Mouse (Mus musculus) embryonic facial prominence, embryonic 11.5 days (tissue): Measurements from ENCODE around the gene Arhgap5. TPM values are rescaled to one million over a fixed set of nuclear protein-coding genes. Genes with fewer than 3 reads are reported as not detected.
A peak's percentile ranks its signal among the peaks of the same experiment; 100 is the strongest.
"Not testable (repeated sequence)": the region's sequence is repeated elsewhere in the genome, so short reads cannot be mapped to it uniquely, and the experiment has no call there.

Source experiments
- ATAC-seq: fragments of 200-750 bp; cut with Nextera tagmentation; replicated peaks from 2 replicates; pipeline ENCODE4 v1.8.0; 2017; ENCODE audit warnings: low read depth; ENCODE audit not compliant: insufficient number of reproducible peaks, low FRiP score, low TSS enrichment
- DNase-seq: peaks from one replicate; pipeline ENCODE4 v3.0.0-alpha.2; 2015; ENCODE audit warnings: low spot score
- H3K27ac ChIP-seq: fragments of 300-500 bp; sonication (generic); replicated peaks from 2 replicates; pipeline ENCODE4 v1.5.1; 2014; ENCODE audit warnings: mild to moderate bottlenecking, low read depth, low read length, control low read depth
- H3K27me3 ChIP-seq: fragments of 300-500 bp; sonication (generic); 2 replicates; pipeline ENCODE4 v1.6.1; 2014; ENCODE audit warnings: mild to moderate bottlenecking, low read length, moderate library complexity, mixed read lengths; ENCODE audit not compliant: control insufficient read depth, insufficient read depth
- H3K36me3 ChIP-seq: fragments of 300-500 bp; sonication (generic); replicated peaks from 2 replicates; pipeline ENCODE4 v1.6.1; 2014; ENCODE audit warnings: low read depth, mild to moderate bottlenecking, low read length, moderate library complexity, mixed read lengths; ENCODE audit not compliant: control insufficient read depth, insufficient read depth
- H3K4me1 ChIP-seq: fragments of 300-500 bp; sonication (generic); 2 replicates; pipeline ENCODE4 v1.6.1; 2014; ENCODE audit warnings: low read length, mixed read lengths; ENCODE audit not compliant: control insufficient read depth, insufficient read depth
- H3K4me2 ChIP-seq: fragments of 300-500 bp; sonication (generic); 2 replicates; pipeline ENCODE4 v1.6.1; 2014; ENCODE audit warnings: low read depth, mild to moderate bottlenecking, control low read depth, low read length, moderate library complexity
- H3K4me3 ChIP-seq: fragments of 300-500 bp; sonication (generic); 2 replicates; pipeline ENCODE4 v1.5.1; 2014; ENCODE audit warnings: low read depth, low read length, control low read depth
- H3K9ac ChIP-seq: fragments of 300-500 bp; sonication (generic); replicated peaks from 2 replicates; pipeline ENCODE4 v1.6.1; 2014; ENCODE audit warnings: mild to moderate bottlenecking, control low read depth, low read length
- H3K9me3 ChIP-seq: fragments of 300-500 bp; sonication (generic); replicated peaks from 2 replicates; pipeline ENCODE4 v1.6.1; 2016; ENCODE audit warnings: mild to moderate bottlenecking, low read length, inconsistent platforms, mixed read lengths; ENCODE audit not compliant: control insufficient read depth
- WGBS: fragments of 180-500 bp; shearing (Covaris S2); extraction: QIAGEN DNeasy Blood & Tissue Kit; methylation state at CpG from one replicate; pipeline ENCODE4 v1.1.7; 2014; 5-methylcytosine and 5-hydroxymethylcytosine counted together
- polyA plus RNA-seq: library from polyadenylated mRNA; unstranded; fragments of >200 nt; fragmentation: Nextera tagmentation; extraction: Ambion mirVana; gene quantifications from 2 replicates; pipeline ENCODE4 v1.2.1, GENCODE M21; 2014

Arhgap5 gene
- polyA plus RNA-seq, 1 experiment from 2014 or later, result 70.6 TPM

DNA sequence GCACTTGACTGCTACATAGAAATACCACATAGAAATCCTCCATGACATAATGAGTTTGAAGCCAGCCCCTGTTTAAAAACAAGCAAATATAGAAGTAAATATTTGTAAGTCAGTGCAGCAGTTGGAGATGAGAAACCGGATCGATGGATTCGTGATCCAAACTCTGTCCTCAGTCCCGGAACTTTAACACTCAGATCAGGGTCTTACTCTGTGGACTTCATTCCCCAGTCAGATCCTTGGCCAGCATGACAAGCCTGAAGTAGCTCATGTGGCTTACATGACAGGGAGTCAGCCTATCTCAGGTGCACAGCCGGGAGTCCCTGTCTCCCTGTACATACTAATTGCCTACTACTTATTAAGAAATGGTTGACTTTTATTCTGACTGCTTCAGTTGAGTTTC is 61.9 kb downstream of the Arhgap5 start:
- no peaks in the 10 kb centered on the region; the same call in 1 of the 2 replicates for H3K36me3 ChIP-seq
- H3K4me3 ChIP-seq, result no peak overlapping the region
- WGBS, result 94% methylated on average over 5 of the region's 5 CpGs
- H3K27ac ChIP-seq, result no peak overlapping the region
- no peak overlapping the region for H3K4me2 ChIP-seq
- DNase-seq, result no peak
- ATAC-seq, result no peak
- H3K9me3 ChIP-seq, result no peaks in the 10 kb centered on the region
- no peak overlapping the region for H3K9ac ChIP-seq
- H3K27me3 ChIP-seq, result no peaks in the 10 kb centered on the region
- no peaks in the 10 kb centered on the region for H3K4me1 ChIP-seq

DNA sequence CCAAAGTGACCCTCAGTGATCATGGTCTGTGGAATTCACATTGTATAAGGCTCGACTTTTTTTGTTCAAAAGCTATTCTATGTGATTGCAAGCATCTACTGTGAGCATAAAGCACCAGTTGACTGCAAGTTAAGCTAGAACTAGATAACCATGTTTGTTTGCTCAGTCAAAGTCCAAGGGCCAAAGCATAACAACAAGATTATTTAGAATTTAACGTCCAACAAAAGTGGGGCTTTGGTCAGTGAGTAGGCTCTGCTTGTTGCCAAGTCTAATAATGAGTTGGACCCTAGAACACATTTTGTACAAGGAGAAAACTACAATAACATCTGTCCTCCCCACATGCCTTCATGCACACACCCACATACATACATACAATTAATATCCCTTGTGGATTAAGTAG is 69.6 kb downstream of the Arhgap5 start:
- Histone ChIP-seq H3K9ac (no peak overlapping the region), H3K9me3 (no peaks in the 10 kb centered on the region), H3K4me3 (no peak overlapping the region), H3K27ac (no peak overlapping the region), H3K27me3 (no peaks in the 10 kb centered on the region), H3K36me3 (peaks cover 2% of the 10 kb centered on the region), H3K4me2 (no peak overlapping the region), H3K4me1 (no peaks in the 10 kb centered on the region)
- WGBS, result 95% methylated on average over 2 of the region's 2 CpGs
- ATAC-seq (no peak), DNase-seq (no peak)

DNA sequence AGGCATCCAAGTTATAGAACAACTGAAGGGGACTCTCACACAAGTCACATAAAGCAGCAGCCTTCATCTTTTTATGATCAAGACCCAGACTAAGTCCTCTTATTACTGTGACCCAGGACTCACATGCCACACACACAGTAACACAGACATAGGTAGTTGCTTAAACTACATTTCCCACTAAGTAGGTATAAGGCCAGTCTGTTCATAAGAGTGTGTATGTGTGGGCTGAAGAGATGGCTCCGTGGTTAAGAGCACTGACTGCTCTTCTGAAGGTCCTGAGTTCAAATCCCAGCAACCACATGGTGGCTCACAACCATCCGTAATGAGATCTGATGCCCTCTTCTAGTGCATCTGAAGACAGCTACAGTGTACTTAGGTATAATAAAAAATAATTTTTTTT is 82.7 kb downstream of the Arhgap5 start:
- 81% methylated on average over 2 of the region's 2 CpGs for WGBS
- H3K9me3 ChIP-seq, H3K27ac ChIP-seq, H3K36me3 ChIP-seq, H3K27me3 ChIP-seq, H3K4me1 ChIP-seq, H3K9ac ChIP-seq, DNase-seq, H3K4me3 ChIP-seq, H3K4me2 ChIP-seq, ATAC-seq: not testable (repeated sequence)

GRCm38 (mm10) chr12:52587473-52588010 is 83.8 kb downstream of the Arhgap5 start:
- no peaks in the 10 kb centered on the region for H3K4me1 ChIP-seq
- H3K36me3 ChIP-seq, result no peaks in the 10 kb centered on the region
- WGBS, result 60% methylated on average over 2 of the region's 2 CpGs
- DNase-seq (peak; percentile 35), ATAC-seq (no peak)
- H3K4me3 ChIP-seq, result no peak overlapping the region
- H3K9me3 ChIP-seq, result no peaks in the 10 kb centered on the region
- no peak overlapping the region for H3K9ac ChIP-seq
- H3K27ac ChIP-seq, result no peak overlapping the region
- no peak overlapping the region for H3K4me2 ChIP-seq
- no peaks in the 10 kb centered on the region for H3K27me3 ChIP-seq

GRCm38 (mm10) chr12:52595389-52596185 is 91.8 kb downstream of the Arhgap5 start:
- Histone ChIP-seq H3K9me3 (no peaks in the 10 kb centered on the region), H3K4me2 (no peak overlapping the region), H3K4me3 (no peak overlapping the region), H3K36me3 (no peaks in the 10 kb centered on the region), H3K27ac (no peak overlapping the region), H3K27me3 (no peaks in the 10 kb centered on the region), H3K9ac (no peak overlapping the region), H3K4me1 (no peaks in the 10 kb centered on the region)
- no peak for DNase-seq
- ATAC-seq, result no peak
- WGBS, result 78% methylated on average over 7 of the region's 7 CpGs

DNA sequence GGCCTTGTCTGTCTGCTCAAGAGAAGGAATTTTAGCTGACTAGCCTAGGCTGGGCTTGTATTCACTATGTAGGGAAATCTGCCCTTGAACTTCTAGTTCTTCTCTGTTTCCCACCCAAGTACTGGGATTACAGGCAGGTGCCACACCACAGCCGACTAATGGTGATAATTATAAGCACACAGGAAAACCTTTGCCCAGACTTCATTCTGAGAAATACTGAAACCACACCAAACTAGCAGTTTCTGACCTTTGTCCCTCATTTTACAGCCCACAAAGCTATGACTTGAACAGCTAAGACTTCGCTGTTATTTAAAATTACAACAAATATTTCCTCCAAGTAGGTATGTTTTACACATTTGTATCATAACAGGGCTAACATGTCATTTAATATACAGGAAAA is 98.7 kb downstream of the Arhgap5 start:
- peak; percentile 5 for DNase-seq
- Histone ChIP-seq H3K4me3 (peak overlapping the region; percentile 81), H3K27me3 (no peaks in the 10 kb centered on the region), H3K9ac (no peak overlapping the region), H3K27ac (no peak overlapping the region), H3K4me1 (no peaks in the 10 kb centered on the region), H3K36me3 (no peaks in the 10 kb centered on the region), H3K9me3 (no peaks in the 10 kb centered on the region), H3K4me2 (peak overlapping the region; percentile 74)
- WGBS, result 30% methylated on average over 2 of the region's 2 CpGs
- ATAC-seq, result no peak

DNA sequence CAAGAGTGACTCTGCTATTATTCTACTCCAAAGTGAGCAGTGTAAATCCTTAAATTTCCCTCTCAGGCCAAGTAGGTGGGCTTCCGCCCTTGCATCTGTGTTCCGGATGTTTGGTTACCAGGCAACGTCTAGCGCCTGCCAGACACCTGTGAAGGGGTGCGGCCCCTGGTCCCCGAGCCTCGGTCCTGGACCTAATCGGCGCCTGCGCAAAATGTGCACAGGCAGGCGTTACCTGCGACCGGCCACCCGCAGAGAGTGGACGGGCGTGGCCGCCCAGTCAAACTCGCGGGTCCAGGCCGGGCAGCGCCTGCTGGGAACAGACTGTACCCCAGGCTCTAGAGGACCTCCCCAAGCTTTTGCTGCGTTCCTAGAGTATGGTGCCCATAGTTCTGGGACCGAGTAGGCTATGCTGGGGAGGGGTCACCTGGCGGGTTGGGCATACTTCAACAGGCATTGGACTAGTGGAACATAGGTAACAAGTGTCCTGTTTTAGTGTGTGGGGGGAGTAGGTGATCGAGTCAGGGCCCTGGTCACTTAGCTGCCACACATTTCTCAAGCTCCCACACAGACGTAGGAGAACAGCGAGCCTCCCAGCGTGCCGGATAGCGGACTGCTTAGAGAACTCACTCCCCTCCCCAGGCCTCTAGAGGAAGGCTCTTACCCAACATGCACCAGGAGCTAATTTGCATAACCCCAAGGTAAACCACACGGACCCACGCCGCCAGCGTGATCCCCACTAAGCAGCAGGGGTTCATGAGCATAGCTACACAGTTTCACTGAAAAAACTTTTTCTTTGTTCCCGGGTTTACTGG is 99.3 kb downstream of the Arhgap5 start:
- Histone ChIP-seq H3K4me2 (peak overlapping the region; percentile 74), H3K4me3 (peak overlapping the region; percentile 81), H3K27ac (peak overlapping the region; percentile 52; the same call in 1 of the 2 replicates), H3K9ac (peak overlapping the region; percentile 79), H3K27me3 (no peaks in the 10 kb centered on the region), H3K4me1 (no peaks in the 10 kb centered on the region), H3K9me3 (no peaks in the 10 kb centered on the region), H3K36me3 (no peaks in the 10 kb centered on the region)
- ATAC-seq, result peak; percentile 91
- DNase-seq, result peak; percentile 92
- 1% methylated on average over 35 of the region's 35 CpGs for WGBS
